Mouse (Mus musculus) embryo, embryonic 11 days (tissue): Measurements from ENCODE around the gene Arhgef9.

Experiments
- DNase-seq: peaks from one replicate; pipeline ENCODE4 v3.0.0-alpha.2; 2015

Gene Arhgef9

DNA sequence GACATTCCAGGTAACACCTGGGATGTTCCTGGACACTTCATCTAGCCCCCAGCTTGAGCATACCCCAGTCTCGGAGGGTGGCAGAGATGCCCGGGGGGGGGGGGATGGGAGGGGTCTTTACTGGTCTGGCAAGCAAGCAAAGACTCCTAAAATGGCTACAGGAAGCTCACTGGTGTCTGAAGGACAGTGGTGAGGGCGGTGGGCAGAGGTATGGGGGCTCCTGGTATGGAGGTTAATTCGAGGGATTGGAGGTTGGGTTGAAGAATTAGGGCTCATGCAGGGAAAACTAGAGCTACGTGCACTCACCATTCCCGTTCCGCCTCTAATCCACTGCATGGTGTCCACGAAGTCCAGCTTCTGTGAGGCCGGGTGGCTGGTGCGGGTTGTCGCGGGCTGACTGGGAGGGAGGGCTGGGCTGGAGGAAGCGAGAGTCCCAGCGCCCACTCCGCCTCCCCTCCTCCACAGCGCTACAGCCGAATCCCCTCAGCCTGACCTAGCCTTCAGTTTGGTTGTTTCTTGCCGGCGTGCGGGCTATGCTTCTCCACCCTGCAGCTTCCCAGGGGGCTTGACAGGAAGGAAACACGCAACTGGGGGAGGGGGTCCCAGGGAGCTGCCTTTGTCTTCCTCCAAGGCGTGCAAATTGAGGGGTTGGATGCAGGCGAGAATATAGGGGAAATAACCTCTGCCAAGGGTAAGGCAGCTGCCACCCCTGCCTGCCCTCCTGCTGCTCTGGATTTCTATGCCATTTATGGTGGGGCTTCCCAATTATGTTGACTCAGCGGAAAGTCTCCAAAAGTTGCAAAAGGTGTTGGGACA is at the start of gene Arhgef9:
Gene Arhgef9, minus strand, starts transcription at position 753 of the 816 bp plus-strand sequence.
- DNase-seq = peak; percentile 59

DNA sequence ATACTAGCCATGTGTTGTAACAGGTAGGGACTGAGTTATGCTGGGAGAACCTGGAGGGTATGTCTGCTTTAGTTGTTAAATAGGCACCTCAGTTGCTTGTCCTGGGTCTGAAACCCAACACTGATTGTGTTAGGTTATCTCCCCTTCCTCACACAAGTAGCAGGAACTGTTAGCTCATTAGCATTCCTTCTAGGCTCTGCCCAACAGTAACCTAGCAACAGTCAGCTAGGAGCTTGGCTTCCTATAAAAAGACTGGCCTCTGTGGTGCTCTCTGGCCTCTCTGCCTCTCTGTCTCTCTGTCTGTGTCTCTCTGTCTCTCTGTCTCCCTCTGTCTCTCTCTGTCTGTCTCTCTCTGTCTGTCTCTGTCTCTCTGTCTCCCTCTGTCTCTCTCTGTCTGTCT is 42.2 kb upstream of the Arhgef9 start:
- DNase-seq = peak; percentile 9

DNA sequence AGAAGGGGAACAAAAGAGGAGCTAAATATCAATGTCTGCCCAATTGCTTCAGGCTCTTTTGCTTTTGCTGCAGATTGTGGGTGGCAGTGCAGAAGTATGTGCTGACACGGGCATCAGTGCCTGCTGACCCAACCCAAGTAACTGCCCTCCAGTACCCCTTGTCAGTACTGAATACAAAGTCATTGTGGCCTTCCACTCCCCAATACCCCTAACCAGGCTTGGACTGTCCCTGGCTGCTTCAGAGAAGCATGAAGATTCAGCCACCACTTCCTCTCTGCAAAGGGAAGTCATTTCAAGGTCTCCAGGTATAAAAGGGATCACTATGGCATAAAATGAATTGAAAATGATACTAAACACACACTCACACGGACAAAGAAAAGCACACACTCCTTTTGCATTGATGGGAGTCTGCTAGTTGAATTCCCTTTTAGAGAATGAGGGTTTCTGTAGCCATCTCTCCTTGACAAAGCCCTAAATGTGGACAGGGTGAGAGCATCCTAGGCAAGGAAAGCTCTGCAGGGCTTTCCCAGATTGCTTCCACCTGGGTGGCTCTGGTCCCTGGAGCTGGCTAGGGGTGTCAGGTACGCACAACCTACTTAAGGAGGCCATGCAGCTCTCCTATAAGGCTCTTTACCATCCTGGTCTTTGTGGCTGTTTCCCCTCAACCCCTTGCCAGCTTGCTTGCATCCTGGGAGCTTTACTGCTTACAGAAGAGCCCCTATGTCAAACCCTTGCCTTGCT is 1.1 kb downstream of the Arhgef9 start:
- peak; percentile 1 for DNase-seq

DNA sequence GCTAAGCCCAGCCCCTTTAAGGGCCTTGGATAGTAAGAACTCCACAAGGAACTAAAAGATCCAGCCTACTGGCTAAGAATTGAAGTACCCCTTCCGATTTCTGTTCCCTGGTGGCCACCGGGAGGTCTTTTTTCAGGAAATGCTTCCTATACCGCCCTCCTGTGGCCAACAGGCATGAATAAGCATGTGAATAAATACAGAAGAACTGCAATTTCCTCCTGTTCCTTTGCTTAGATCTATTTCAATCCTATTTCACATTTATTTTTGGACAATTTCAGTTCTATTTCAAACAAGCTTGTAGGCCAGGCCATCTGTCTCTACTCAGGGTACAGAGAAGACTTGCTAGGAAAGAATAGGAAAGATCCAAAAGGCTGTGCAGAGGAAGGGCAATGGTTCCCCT is 20.7 kb downstream of the Arhgef9 start:
- DNase-seq = peak; percentile 64

DNA sequence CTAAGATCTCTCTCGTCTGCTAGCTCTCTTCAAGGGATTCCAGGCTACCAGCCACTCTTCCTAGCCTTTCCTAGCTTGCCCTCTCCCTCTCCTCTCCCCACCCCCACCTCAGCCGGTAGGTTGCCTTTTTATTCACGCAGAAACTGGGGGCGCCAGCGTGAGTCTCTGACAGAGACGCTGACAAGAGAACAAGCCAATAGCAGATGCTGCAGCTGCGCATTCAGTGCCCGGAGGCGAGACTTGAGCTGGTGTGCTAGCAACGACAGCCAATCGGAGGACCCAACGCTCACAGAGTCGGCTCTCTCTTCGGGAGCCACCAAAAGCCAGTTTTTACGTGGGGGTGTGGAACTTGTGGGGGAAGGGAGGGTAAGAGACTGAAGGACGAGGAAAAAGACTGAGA is 30.3 kb downstream of the Arhgef9 start:
- peak; percentile 94 for DNase-seq

DNA sequence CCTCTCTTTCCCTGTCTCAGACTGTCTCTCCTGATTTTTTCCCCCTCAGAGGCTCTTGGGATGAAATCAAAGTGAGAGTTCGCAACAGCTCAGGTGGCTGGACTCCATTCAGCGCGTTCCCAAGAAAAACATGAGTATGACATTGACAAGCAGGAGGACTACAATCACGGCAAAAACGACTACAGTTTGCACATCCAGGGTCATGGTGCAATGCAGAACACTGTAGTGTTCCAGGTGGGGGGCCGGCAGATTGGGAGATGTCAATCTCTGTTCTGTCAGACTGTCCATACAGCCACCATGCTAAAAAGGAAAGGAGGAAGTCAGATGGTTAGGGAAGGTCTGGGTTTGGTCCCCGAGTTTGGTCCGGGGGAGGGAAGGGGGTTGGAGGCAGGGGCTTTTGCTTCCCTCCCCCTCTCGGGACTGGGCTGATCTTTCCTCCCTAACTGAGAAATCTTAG is 31.0 kb downstream of the Arhgef9 start:
- DNase-seq = peak; percentile 5

DNA sequence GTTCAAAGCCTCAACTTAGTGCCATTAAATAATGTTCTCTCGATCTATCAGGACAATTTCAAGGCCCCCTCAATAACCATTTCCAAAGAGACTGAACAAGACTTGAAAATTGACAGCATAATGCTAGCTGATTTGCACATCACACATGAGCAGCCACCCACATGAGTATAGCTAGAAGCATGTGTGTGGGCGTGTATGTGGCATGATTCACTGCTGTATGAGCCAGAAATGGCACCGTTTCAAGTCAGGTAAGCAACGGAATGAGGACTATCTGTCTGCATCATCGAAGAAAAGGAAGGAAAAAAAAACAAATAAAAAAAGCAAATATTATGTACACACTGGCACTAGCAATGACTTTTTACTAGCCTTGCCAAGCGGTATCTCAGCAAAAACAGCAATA is 32.5 kb downstream of the Arhgef9 start:
- no peak for DNase-seq

DNA sequence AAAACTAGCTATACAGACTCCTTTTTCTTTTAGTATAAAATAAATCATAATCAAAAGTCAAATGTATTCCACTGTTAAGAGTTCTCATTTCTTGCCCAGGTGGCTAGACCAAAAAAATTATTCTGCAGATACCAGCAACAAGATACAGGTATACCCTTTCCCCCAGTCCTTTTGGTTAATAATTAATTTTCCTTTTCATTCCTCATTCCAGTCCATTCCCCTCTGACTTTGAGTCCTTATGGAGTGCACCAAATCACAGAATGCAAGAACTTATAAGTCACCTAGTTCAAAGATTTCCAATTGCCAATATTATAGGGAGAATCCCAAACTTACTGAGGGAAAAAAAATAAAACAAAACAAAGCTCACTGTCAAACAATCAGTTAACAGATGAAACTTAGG is 33.2 kb downstream of the Arhgef9 start:
- DNase-seq = no peak

DNA sequence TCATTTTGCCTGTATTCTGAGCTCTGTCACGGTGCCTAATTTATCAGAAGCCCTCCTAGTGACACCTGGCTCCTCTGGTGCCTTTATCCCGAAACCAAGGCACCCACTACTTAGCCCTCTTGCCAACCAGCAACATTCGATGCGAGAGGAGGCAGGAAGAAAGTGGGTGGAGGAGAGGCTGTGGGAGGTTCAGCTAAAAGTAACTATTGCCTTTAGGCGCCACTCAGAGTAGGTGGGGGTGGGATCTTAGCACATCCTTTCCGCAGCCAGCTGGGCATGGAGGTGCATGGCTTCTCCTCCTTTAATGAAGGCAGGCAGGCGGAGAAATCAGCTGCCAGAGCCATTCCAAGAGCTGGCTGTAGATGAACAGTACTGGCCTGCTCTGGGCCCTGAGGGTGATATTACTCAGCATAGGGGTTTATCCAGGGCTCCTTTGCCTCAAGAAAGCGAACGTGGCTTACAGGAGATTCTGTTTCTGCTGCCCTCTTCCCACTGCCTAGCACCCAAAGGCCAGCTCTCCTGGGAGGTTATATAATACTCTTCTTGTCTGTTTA is 39.7 kb downstream of the Arhgef9 start:
- DNase-seq = no peak

DNA sequence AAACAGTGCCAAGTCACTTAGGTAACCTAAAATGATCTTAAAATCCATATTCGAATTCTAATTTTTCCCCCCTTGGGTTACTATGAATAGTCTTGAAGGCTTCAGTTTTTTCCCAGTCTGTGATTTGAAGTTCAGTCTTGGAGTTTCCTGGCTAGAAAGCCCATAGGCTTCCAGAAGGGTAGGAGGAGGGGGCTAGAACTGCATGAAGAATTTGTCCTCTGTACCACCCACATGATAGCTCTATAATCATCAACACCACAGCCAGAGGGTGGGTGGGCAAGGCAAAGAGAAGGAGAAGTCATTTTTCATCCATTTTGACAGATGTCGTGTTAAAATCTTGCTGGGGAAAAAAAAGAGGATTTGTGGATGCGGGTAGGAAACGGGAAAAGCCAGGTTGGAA is 58.0 kb downstream of the Arhgef9 start:
- DNase-seq = no peak

DNA sequence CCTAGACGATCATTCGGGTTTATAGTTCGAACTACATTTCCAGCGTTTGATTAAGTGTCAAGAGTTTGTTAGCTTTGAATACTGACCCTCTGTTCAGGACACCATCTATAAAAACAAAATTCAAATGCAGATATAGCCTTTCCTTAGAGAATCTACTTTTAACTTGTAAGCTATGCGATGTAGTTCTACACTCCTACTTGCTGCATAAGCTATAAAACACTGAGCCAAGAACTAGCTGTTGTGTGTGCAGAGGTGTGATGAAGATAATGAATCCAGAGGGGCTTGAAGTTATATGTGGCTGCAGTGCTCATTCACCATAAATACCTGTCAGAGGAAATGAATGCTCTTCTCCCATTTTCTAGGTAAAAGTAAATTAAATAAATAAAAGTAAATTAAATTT is 63.2 kb downstream of the Arhgef9 start:
- DNase-seq = no peak

DNA sequence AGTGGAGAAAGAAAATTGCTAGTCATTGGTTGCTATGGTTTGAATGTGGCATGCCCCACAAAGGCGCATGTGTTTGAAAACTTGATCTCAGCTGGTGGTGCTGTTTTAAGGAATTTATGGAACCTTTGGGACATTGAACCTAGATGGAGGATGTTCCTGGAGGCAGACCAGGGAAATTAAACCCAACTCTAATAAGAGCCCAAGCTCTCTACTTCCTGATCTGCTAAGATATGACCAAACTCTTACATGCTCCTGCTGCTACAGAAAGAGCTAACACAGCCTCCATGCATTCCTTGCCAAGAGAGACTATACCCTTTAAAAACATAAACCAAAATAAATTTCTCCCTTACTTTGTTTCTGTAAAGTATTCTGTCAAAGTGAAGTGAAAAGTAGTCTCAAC is 63.7 kb downstream of the Arhgef9 start:
- DNase-seq = no peak

DNA sequence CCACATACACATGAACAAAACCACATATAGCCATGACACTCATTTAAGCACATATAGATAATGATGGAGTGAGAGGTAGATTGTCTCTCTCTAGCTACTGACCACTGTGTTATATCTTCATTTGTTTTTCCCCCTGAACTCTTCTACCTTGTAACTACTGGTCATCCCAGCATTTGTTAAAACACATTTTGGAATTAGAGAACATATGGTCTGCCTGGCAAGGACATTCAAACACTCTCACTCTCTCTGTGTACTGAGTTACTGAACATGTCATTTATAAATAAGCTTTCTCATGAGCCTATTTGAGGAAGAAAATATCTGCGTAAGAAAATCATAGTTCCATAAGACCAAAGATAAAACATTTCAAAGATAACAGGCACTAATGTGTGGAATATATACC is 64.9 kb downstream of the Arhgef9 start:
- no peak for DNase-seq

DNA sequence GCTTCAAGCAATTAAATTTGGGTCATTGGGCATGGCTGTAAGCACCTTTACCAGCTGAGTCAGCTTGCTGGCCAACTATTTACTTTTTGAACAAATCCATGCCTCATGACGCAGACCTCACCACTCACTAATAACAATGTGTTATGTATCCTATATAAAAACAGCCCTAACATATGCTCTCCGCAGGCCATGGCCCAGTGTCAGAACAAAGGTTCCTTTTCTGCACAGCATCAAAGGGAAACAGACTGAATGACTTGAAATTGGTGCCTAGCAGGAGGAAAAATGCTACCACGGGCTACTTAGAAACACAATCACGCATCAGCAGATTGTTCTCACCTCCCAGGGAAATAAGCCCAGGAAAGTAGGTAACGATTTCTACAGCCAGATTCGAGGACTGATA is 73.2 kb downstream of the Arhgef9 start:
- DNase-seq = peak; percentile 1

DNA sequence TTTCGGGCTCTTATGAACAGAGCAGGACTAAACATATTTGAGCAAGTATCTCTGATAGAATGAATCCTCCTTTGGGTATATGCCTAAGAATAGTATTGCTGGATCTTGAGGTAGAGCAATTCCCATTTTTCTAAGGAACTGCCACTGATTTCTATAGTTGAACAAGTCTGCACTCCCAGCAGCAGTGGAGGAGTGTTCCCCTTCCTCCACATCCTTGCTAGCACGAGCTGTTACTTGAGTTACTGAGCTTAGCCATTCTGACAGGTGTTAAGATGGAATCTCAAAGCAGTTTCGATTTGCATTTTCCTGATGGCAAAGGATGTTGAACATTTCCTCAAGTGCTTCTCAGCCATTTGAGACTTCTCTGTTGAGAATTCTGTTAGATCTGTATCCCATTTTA is 92.3 kb downstream of the Arhgef9 start:
- no peak for DNase-seq

DNA sequence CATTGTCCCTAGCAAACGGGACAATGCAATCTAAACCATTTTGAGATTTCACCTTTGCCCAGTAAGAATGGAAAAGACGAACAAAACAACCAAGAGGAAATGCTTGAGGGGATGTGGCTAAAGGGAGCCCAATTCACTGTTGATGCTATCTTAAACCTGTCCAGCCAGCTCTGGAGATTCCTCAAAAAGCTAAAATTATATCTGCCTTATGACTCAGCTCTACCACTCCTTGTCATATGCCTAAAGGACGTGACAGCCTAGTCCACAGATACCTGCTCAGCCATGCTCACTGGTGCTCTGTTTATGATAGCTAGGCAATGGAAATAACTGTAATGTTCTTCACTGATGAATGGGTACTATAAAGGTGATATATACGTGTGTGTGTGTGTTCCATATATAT is 109.0 kb downstream of the Arhgef9 start:
- DNase-seq = no peak

DNA sequence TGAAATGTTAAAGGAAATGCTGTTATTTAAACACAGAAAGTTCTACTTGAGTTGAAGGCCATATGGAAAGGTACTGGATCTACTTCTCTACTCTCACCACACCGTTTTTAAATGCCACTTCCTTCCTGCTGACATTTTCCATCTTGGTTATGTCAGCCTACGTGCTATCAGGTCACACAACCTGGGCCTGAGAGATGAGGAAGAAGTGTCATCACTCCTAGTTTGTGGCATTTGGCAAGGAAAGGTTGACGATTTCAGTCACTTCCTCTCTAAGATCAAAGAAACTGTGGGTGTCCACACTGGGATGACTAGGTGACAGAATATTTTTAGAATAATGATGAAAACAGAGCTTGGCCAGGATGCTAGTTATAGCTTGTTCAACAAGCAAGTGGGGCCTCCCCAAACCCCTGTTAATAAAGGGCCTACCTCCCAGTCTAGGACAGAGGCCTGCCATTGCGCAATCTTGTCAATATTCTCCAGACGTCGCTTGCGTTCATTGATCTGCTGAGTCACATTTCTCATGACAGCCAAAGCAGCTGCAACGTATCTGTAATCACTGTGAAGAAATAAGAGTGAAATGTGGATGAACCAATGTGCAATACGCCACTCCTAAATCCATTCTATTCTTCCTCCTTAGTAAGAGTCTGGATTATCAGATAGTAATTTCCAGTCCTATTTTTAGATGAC is 119.5 kb downstream of the Arhgef9 start:
- DNase-seq = no peak

DNA sequence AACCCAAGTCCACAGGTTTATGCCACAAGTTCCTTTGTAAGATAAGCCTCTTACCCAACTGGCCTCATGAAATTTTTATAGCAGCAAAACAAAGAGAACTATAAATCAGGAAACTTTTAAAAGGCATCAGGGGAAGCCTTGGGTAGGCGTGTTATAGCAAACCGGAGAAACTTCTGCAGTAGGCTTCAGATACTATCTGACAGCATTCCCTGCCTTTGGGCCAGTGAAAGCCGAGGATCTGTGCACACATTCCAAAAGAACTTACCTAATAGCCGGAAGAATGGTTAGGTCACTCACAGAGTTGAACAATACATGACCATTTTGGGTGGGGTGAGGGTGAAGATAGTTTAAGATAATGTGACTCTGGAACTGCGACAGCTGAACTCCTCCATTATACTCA is 168.7 kb downstream of the Arhgef9 start:
- no peak for DNase-seq

DNA sequence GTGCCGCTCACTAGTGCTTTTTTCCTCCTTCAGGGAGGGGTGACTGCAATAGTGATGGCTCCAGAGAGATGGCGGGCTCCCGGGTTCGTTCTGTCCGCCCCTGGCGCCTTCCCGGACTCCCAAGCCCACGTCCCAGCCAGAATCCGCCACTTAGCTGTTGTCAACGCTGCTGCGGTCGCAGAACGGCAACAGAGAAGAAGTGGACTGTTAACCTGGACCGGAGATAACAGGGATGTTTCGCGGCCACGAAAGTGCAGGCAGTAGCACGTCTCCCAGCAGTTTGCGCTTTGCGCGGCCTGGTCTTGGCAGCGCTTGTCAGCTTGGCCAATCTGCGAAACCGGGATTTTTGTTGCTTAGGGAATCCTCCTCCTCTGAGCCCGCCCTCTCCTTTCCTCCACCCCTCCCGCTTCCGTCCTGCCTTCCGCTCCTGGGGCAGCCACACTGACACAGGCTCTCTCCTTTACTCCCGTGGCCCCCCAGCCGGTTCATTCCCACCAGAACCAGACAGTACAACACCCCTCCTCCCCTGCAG is 170.2 kb downstream of the Arhgef9 start, which contains the start of gene Spin4:
Gene Spin4, minus strand, starts transcription at position 322 of the 532 bp plus-strand sequence.
- peak; percentile 87 for DNase-seq

DNA sequence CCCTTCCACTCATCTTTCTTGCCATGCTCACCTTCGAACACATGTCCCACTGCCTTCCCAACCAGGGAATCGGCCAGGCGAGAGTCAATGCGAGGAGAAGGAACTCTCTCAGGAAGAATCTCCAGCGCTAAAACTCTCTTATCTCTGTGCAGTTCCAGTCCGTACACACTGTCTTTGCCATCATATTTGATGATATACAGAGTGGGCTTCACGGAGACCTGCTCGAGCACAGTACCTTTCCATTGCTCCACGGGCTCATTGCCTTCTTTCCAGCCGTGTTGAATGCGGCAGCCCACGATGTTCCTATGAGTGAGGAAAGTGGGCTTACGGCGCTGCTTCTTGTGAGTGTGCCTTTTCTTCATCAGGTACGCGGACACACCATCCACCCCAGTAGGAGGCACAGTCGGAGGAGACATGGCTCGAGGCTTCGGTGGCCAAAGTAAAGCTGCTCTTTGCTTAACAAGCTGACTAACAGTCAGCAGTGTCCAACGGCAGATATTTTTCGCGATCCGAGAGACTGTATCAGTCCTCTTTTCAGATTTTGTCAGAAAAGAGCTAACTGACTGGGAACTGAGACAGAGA is 170.8 kb downstream of the Arhgef9 start:
- peak; percentile 30 for DNase-seq

DNA sequence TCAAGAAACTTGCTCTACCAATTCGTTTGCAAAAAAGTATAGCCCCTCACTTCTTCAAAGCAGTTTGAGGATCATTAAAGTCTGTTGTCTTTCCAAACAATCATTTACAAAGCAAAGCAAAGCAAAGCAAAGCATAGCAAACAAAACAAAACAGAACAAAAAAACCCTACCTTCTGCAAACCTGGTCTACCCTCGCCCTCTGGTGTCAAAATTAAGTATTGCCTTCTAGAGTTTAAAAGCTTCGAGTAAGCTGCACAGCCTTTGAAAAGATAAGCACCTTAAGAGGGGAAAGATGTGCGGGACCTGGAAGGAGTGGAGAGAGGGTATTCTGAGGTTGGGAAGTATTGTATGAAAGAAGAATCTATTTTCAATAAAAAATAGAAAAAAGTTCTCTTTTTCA is 184.6 kb downstream of the Arhgef9 start:
- peak; percentile 57 for DNase-seq
